Mouse (Mus musculus) cerebellum, postnatal 4 days (tissue): ENCODE results near the gene Ndrg2.
"Not testable (repeated sequence)": the region's sequence is repeated elsewhere in the genome, so short reads cannot be mapped to it uniquely, and the experiment has no call there.

Experiments
- DNase-seq, 2 experiments: peaks; one replicate each; pipeline ENCODE4 v3.0.0; 2022; ENCODE audit warnings: low spot score in 2 of 2, mixed read lengths in 1 of 2

Ndrg2 gene

DNA sequence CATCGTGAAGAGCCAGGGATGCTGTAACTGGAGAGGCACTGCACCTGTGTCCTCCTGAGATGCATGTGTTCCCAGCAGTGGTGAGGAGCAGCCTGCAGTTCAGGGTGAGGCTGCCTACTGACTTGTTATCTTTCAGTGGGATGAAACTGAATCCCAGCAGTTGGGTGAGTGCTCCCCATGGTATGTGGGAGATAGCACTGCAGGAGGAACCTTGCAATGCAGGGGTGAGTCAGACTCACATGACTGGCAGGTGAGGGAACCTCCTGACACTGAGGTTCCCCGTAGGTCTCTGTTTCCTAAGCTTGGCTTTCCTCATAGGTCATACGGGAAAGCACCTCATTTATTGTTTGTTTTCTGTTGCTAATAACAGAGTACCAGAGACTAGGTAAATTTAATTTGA lies 36.4 kb downstream of the Ndrg2 start:
- no peak for DNase-seq

- DNase-seq: no peak
Measured at GRCm38 (mm10) chr14:51871741-51872140, 42.2 kb downstream of the Ndrg2 start.

DNA sequence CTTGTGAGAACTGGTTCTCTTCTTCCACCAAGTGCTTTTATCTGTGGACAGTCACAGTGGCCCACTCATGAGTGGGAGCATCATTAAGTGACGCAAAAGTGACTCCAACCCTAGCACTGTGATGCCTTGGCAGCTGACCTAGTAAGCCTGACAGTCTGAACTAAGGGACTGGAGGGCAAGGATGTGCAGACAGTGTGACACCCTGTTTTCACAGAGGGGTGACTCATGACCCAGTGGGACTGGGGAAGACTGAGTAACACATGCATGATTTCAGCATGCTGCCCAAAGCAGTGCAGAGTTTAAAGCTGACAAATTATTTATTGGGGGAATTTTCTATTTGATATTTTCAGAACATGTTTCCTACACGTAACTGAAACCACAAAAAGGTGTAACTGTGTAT lies 43.2 kb downstream of the Ndrg2 start:
- no peak for DNase-seq

DNA sequence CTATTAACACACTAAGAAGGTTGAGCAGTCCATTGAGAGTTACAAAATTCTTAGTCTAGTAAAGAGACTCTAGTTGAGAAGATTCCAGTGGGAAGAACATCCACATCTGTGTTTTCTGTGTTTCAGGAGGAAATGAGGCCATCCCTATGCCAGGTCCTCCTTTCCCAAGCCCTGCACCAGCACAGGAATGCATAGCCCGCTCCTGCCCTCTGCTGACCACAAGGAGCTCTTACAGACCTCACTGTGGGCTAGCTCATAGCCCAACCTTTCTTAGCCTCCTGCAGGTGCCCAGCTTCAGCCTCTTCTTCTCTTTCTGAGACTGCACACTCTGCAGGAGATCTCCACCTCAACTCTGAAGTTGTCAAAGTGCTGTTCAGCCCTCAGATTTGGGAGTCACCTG lies 50.4 kb downstream of the Ndrg2 start:
- peak in 1 of 2 experiments; percentile 6 for DNase-seq

DNA sequence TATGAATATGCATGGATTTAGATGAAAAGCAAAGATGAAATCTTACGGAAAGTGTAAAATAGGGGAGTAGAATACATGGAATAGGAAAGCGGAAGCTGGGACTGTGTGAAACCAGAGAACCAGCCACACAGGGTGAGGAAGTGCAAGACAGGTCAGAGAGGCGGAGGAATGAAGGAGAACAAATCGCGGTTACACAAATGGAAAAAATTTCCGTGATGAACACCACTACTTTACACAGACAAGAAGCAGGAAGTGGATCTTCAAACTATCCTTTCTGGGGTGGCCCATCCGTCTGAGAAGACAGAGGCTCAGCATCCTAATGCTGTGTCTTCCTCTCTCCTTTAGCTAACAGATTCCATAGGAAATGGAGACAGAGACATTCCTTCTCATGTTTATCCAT lies 58.7 kb downstream of the Ndrg2 start:
- not testable (repeated sequence) for DNase-seq
